Mouse (Mus musculus) inflammation-experienced regulatory T-cells, adult 16 weeks (primary cell): ENCODE data around the gene Sp4. TPM values are rescaled to one million over a fixed set of nuclear protein-coding genes. Genes with fewer than 3 reads are reported as not detected.

Experiments
- polyA plus RNA-seq: library from polyadenylated mRNA; unstranded; fragments of 100-300 nt; shearing (Covaris generic); gene quantifications from one replicate; pipeline ENCODE4 v1.2.1, GENCODE M21; 2017

Sp4 gene
- polyA plus RNA-seq, result 26.5 TPM

GRCm38 (mm10) chr12:118301072-118301865, at the start of gene Sp4:
Gene Sp4 (minus strand): TSS chr12:118301440.

GRCm38 (mm10) chr12:118198386-118199093, 102.7 kb downstream of the Sp4 start, which contains the start of gene Dnah11:
Gene Dnah11 (minus strand): TSS chr12:118199043.

Other genes starting within 250 kb of the Sp4 start
- 0.40 TPM for gene Dnah11, start 102.4 kb downstream of the Sp4 start, polyA plus RNA-seq